Mouse (Mus musculus) Muller cell, postnatal 12 days (primary cell): ENCODE results near the gene Cst3.

Source experiments
- DNase-seq: peaks from one replicate; pipeline ENCODE4 v3.0.0-alpha.2; 2015; ENCODE audit errors: inconsistent ontology term

Cst3 gene

DNA sequence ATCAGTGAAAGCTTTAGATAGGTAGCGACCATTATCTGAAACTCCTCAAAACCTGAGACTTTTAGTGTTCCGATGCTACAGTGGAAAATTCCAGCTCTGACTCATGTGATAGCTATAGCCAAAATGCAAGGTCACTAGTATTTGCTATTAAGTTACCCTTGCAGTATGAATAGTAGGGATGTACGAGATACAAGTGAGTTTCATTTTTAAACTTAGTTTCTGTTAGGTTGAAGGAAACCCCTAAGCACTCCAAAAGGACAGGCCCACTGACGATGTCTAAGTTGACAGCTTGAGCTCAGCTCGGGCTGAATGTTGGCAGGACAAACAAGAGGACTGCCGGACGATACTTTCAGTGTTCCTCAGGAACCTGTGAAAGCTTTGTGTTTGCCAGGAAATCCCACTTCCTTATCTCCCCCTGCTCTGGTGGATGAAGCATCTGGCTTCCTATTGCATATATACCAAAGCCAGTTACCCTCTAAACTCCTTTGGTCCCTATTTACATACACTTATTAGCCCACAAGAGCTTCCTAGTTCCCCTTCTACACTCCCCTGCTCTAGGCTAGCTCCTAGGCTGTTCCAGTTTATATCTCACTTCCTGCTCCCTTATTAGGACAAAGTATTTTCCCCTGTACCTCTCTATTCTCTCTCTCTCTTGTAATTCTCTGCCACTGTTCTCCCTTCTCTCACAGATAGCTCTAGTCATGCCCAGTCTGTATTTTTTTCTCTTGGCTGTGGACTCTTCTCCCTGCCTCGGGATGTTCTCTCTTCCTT is 18.7 kb downstream of the Cst3 start:
- DNase-seq: peak; percentile 10

DNA sequence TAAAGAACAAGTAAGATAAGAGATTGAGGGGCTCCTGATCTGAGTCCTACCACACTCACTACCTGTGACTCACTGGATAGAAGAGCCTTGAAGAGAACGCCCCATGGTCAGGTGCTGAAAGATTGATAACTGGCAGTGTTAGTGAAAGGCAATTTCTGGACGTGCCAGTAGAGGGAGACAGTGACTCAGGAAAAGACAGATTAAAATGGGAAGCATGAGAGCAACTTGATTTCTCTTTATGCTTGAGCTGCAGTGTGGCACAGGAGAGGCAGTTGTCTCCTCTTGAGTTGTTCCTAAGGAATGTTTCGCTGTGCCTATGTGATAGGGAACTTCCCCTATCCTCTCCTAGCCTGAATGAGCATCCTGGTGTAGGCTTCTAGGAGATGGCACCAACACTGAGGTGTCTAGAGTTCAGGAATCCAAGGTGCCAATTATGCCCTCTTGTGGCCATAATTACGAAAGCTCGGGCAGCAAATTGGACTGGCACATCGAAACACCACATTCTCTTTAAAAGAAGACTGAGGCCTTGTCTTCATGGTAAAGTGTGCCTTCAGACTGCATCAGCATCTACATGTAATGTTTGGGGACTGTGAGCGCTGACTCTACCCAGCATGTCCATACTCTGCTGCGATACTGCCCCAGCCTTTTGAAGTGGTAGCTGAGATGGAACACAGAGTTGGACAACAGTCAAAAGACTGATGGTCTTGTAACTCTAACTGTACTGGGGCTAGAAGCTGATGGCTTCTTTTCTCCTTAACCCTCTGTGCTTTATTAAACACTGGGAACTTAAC is 24.2 kb downstream of the Cst3 start:
- peak; percentile 77 for DNase-seq

DNA sequence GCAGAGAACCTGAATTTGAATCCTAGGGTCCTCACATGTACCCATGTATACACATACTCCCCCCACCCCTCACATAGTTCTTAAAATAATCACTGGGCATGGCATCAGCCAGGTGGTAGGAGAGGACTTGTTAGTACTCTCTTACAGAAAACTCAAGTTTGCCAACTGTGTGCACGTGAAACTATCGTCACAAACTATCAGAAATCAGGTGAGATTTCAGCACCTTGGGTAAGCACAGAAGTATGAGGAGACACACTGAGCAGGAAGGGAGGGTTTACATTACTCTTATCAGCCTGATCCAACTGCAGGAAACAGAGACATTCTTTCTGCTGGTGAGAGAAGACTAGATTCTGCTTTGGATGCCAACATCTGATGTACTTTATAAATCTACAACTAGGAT is 36.3 kb downstream of the Cst3 start:
- no peak for DNase-seq

DNA sequence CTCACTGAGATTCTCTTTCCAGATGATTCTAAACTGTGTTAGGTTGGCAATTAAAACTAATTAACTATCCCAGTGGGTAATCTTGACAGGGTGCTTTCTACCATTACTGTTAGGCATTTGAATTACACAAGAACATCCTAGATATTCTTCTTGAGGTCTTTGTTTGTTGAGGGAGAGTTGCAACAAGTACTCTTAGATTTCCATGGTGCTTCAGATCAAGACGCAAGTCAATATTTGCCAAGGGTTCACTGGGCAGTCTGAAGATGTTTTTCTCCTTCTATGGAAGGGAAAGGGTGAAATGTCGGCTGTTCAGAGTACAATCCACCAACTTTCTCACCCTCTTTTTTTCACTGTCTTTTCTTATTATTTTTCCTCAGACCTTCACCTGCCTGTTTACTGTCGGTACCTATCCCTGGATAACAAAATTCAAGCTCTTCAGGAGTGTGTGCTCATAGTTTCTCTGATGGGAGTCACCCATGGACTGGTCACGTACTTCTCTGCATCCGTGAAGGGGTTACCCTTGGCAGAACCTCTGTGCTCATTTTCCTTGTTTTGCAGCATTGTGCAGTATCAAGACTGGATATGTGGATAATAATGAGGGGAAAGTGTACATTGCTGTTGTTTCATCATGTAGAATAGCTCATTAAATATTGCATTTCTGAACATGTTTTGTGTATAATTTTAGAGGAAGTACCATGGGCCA is 37.3 kb downstream of the Cst3 start:
- DNase-seq: no peak

DNA sequence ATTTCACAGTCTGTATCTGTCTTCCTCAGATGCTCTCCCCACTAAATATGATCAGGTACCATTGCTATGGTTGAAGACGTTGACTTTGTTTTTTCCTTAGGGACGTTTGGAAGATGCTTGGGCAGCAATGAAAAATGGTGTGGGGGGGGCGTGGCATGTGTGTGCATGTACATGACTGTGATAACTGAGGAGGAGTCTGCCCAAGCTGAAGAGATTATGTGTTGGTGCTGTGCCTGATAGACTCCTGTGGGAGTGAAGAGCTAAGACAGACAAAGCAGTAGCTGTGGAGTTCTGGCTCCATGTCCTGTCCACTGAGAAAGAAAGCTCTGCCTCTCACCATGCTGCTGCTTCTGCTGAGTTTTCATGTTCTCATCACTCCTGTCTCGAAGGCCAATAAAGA is 40.6 kb downstream of the Cst3 start, which contains the start of gene Cst9:
Gene Cst9 (plus strand): TSS at position 236 of the 400 bp plus-strand sequence.
- no peak for DNase-seq

DNA sequence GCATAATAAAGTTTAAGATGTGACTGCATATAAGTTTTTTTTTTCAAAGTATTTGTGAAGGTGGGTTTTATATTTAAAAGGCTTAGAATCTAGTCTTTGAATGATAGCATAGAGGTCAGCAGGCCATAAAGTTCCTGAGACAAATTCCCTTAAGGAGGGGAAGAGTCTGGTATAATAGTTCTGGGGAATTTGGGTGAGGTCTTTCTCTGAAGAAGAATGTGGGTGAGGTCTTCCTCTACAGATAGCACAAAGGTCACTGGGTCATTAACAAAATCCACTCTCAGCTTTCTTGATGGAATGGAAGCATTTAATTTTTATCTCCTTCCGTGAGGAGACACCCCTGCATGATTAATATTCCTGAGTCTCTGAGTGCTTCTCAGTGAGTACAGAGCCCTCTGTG is 49.5 kb downstream of the Cst3 start:
- no peak for DNase-seq
